Mouse (Mus musculus) neutrophil, adult 5-6 weeks (primary cell): ENCODE data around the gene Cass4. TPM values are rescaled to one million over a fixed set of nuclear protein-coding genes. Genes with fewer than 3 reads are reported as not detected.

Experiments used
- ATAC-seq: fragments of 151-379, 151-347 bp; 2 replicates; pipeline ENCODE4 v1.8.0; 2017; ENCODE audit warnings: mild to moderate bottlenecking, moderate TSS enrichment; ENCODE audit not compliant: insufficient number of reproducible peaks, poor library complexity, low FRiP score, severe bottlenecking; ENCODE audit errors: extremely low read depth
- total RNA-seq: library from RNA; stranded (forward); fragments of 200-1000 nt; gene quantifications from 2 replicates; pipeline ENCODE4 v1.2.3, GENCODE M21; 2017

Gene Cass4
- total RNA-seq, 1 experiment from 2014 or later = 30.7 TPM

DNA sequence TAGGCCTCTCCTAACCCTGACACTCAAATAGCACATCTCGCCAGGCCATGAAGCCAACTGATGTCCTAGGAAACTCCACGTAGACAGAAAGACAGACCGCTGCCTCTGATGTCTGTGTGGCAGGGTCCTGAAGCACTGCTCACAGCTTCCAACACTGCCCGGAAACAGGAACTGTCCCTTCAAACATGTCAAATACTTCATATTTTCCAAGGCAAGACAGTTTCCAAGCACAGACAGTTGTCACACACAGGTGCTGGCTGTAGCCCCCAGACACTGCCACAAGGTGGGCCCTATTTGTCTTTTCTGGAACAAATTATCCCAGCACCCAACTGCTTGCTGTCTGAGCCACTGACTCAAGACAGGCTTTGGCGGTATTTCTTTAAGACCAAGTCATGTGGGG is 24.6 kb downstream of the Cass4 start:
- ATAC-seq = no peak

DNA sequence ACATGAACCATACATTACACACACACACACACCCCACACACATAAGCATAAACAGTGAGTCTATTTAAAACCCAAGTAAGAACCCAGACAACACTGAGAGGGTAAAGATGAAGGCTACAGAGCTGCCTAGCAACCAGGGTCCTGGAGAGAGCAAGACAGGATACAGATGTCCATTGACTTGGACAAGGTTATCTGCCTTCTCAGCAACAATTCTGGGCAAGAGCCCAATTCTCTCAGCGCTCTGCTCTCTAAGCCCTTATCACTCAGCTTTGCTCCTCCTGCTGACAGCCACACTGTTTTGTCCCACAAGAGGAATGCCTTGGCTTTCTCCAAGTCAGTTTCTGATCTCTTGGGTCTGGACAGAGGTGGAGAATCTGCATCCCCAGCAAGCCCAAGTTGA is 37.0 kb downstream of the Cass4 start:
- no peak for ATAC-seq

DNA sequence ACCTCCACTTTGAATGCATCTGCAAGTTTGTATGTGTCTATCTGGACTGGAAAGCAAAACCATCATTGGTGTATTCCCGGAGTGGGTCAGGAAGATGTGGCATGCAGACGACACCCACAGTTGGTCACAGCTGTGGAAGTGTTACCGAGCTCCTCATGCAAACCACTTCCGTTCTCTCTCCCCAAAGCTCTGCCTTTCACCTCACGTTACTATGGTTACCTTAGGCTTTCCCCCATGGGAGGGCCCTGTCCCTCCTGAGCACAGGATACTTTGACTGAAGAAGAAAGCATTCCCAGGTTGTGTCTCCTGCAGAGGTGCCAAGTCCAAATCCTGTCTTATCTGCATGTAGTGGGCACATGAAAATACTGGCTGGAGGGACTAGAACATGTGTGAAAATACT is 40.2 kb downstream of the Cass4 start:
- peak; percentile 69 for ATAC-seq

DNA sequence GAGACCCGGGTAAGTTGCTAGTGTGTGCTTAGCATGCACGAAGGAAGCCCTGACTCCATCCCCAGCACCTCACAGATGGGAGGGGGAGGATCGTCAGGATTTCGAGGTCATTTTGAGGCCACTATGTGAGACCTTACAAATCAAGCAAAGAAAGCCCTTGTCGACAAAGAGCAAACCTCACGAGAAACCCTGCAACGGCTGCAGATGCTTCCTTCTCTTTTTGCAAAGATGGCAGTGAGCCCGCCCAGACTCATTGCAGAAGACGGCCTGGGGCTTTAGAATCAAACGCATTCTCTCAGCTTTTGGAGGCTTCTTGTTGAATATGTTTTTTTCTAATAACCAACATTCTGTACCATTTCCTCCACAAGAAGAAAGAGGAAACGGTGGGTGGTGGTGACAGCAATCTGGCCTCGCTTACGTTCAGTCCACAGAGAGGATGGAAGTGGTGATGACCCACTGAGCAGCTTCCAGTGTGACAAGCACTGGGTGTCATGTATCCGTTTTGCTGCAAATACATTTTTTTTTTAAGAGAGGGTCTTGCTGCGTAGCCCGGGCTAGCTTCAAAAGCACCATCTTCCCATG is 43.9 kb downstream of the Cass4 start:
- peak; percentile 40; the same call in 1 of the 2 replicates for ATAC-seq

DNA sequence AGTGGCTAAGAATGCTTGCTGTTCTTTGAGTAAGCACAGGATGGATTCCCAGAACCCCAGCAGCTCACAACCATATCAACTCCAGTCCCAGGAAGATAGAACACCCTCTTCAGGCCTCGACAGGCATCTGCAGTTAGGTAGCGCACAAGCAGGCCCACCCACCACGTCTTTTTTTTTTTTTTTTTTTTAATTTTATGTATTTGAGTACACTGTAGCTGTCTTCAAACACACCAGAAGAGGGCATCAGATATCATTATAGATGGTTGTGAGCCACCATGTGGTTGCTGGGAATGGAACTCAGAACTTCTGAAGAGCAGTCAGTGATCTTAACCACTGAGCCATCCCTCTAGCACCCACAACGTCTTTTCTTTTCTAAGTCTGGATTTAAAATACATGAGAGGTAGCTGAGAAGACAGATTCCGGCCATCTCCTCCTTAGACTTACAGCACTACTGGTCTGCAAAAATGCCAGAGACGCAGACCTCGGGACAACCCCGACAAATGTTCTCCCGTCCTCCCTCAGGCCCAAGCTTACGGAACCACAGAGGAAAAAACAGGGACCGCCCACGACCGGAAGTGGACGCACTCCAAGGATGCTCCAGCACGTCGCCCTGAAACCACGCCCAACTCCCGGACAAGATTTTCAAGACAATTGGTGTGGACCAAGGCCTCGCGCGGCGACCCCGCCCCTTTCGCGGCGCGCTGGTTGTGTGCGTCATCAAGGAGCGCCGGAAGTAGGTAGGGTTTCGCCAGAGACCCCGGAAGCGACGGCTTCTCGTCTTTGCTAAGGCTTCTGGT is 46.4 kb downstream of the Cass4 start, which contains the start of gene Rtf2:
Gene Rtf2, plus strand, starts transcription at position 714 of the 797 bp plus-strand sequence.
- peak; percentile 81 for ATAC-seq

DNA sequence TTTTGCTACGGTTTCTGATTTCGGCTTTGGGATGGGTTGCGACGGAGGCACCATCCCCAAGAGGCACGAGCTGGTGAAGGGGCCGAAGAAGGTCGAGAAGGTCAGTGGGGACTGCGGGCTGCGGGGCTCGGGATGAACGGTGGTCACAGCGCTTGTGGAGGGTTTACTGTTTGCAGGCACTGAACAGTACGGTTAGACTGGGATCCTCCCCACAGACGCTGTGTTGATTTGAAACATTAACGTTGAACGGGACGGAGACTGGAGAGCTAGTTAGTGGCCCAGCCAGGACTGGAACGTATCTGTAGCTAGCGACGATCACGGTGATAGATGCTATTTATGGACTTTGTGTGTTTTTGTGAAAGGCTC is 47.0 kb downstream of the Cass4 start:
- peak; percentile 4; the same call in 1 of the 2 replicates for ATAC-seq

DNA sequence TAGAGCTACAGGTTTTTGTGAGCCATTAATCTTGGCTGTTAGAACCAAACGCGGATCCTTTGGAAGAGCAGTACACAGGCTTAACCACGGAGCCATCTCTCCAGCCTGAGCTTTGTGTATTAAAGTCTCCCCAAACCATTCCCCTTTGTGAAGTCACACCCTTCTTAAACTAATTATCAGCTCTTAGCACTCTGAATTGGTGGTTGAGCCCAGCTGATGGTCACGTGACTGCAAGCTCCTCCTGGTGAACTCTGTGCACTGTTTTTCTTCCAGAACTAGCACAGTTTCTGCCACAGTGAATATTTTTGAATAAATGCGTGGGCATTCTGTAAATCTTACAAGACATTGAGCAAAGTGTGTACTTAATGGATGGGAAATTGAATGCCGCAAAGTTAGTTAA is 47.6 kb downstream of the Cass4 start:
- ATAC-seq = no peak

DNA sequence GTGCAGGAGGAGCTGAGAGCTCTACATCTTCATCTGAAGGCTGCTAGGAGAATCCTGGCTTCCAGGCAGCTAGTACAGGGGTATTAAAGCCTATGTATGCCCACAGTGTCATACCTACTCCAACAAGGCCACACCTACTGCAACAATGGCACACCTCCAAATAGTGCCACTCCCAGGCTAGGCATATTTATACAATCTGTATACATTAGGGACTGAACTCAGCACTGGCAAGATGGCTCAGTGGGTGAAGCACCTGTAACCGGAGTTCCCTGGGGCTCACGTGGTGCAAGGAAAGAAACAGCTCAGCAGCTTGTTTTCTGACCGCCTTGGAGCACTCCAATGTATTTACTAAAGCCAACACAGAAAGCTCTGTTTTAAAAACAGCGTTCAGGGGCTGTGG is 52.0 kb downstream of the Cass4 start:
- ATAC-seq = no peak

DNA sequence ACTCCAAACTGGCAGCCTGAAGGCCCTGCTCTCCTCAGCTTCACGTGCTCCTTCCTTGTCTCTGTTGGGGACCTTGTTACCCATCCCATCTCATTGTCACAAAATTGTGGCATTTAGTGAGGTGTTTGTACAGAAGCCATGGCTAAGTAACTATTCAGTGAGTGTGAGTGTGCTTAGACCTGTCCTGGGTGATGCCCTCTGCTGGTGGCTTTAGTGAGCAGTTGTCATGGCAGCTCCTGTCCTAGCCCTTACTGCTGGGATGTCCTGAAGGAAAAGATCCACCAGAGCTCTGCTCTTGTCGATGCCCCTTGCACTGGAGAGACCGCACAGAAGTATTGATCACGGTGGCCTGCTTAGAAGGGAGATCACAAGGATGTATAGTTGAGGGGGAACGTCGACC is 53.7 kb downstream of the Cass4 start:
- ATAC-seq = peak; percentile 62; the same call in 1 of the 2 replicates

DNA sequence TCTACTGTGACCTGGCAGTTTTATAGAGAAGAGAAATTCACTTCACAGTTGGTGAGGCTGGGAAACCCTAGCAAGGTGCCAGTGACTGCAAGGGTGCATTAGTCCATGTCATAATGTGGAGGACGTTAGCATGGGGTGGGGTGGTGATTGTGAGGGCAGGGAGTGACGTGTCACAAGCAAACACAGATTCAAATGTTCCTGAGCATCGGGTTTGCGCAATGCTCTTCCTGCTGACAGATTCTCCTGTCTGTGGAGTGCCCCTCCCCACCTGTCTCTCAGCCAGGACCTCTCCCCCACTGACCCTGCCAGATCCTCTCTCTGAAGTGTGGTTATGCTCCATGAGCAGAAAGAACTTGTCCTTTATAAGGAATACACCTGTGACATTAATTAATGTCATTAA is 54.7 kb downstream of the Cass4 start:
- ATAC-seq = no peak

DNA sequence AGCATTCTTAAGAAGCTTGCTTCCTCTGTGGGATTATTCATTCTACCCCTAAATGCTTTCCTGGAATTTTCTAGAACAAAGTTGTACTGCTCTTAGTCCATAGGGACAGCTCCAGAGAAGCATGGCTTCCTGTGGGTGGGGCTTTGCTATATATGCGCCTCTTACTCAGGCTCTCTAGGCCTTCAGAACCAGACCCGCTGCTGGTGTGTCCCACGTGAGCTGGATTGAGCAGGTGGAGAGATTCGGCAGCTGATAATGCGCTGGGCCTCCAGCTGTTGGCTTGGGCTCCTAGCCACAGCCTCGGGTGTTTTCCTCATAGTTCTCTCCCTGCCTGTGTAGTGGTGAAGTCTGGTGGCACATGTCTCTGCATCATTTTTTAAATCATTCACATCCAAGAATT is 57.0 kb downstream of the Cass4 start:
- ATAC-seq = no peak

DNA sequence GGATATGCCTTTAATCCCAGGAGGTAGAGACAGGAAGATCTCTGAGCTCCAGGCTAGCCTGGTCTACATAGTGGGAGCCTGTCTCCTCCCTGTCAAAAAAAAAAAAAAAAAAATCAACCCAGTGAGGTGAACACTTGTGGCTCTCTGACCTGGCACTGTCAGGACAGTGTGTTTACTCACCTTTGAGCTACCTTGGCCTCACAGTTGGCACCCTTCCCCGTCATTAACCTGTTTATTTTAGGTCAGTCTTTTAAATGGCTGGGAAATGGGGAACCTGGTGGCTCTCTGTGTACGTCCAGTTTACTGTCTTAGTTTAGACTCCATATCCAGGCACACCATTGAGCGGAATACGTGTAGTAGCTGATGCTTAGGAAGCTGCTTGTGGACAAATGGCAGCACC is 58.4 kb downstream of the Cass4 start:
- no peak for ATAC-seq

DNA sequence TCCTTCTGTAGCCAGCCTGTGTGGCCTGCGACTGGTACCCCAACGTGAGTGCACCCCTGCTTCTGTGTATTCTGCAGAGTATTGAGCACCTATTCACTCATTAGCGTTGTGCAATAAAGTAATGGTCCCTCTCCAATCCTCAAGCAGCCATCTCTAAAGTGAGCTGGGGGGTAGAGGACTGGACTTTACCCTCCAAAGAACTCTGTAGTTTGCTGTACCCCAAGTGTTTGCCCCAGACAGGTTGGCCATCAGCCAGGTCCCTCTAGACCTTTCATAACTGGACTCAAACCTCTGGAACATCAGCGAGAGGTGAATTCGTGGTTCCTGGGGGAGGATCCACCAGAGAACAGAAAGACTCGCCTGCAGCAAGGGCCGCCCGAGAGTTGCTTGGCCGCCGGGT is 58.9 kb downstream of the Cass4 start:
- ATAC-seq = no peak

DNA sequence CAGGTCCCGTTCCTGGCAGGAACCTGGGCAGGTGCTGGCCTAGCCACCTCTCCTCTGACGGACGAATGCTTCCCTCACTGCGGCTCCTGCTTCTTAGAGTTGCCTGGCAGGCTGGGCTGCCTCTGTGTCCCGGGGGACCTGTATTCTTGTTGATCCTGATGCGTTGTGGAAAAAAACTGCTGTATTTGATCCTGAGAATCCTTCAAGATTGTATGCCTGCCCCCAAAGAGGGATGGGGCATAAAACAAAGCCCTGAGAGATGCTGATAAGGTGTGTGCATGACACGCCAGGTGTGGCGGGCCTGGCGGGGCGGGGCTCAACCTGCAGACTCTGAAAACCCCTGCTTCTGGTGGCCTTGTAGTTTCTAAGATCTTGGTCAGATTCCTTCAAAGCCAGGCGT is 64.9 kb downstream of the Cass4 start, which contains the start of gene Gcnt7:
Gene Gcnt7, minus strand, starts transcription at position 101 of the 400 bp plus-strand sequence.
- no peak for ATAC-seq

DNA sequence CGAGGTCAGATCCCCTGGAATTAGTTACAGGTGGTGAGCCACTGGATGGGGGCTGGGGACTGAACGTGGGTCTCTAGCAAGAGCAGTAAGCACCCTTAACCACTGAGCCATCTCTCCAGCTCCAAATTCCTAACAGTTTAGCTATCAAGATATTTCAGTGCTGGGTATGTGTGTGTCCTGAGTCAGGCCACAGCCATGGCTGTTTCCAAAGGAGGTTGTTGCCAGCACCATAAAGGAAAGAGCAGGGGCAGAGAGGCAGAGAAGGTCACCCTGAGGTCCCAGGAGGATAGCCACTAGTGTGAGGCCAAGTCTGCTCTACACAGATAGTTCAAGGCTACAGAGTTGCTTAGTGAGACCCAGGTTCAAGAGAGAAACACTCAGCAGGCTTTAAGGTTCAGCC is 67.1 kb downstream of the Cass4 start:
- no peak for ATAC-seq

DNA sequence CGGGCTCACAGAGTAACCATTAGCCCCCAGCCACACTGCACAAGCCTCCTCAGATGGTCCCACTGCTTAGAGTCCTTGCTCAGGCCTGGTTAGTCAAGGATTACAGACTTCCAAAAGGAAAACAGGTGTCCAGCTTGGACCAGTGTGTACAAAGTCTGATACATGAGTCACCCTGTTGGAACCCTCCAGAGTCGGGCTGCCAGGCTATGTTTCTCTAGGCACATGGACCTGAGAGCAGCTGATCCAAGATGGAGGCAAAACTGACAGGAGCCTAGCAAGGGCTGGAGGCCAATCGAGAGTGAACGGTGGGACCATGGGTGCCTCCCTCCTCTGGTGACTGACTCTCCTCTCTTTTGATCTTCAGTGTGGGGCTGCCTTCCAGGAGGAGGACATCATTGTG is 69.2 kb downstream of the Cass4 start:
- no peak for ATAC-seq

DNA sequence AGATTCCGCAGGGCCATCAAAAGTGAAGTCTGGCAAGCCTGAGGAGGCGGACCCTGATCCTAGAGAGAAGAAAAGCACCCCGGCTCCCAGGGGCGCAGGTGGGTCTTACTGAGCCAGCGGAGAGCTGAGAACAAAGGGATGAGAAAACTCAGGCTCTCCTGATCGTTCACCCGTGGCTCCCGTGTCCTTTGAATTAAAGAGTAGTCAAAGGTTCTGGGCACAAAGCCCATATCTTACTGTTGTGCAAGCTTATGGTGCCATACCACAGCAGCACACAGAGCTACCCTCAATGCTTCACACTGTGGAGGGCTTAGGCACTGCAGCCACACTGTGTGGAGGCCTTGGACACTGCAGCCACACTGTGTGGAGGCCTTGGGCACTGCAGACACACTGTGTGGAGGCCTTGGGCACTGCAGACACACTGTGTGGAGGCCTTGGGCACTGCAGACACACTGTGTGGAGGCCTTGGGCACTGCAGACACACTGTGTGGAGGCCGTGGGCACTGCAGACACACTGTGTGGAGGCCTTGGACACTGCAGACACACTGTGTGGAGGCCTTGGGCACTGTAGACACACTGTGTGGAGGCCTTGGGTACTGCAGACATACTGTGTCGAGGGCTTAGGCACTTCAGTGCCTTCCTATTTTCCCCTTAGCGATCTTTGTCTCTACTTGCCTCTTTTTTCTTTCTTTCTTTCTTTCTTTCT is 73.0 kb downstream of the Cass4 start:
- no peak for ATAC-seq

DNA sequence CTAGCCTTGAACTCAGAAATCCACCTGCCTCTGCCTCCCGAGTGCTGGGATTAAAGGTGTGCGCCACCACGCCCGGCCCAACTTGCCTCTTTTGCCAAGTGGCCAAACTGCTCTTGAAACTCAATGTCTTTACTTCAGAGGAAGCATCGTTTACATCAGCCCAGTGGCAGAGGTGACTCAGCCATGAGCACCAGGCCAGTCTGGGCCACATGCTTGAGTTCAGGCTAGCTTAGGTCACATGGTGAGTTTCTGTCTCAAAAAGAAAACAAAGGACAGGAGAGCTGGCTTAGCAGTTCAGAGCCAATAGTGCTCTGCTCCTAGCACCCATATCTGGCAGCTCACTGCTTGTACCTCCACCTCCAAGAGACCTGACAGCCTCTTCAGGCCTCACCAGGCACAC is 73.6 kb downstream of the Cass4 start:
- no peak for ATAC-seq

DNA sequence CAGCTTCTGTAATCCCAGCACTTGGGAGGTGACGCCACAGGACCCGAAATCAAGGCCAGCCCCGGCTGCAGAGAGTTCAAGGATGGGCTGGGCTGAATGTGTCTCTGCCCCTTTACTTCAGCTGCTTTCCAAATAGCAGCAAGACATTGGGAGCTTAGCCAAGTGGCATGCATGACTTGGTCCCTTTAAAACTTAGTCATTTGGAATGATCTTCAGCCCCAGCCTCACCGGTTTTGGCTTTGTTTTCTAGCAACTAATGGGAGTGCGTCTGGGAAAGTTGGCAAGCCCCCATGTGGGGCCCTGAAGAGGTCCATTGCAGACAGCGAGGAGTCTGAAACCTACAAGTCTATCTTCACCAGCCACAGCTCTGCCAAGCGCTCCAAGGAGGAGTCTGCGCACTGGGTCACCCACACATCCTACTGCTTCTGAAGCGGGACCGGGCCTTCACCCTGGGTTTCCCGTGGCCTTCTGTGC is 74.8 kb downstream of the Cass4 start:
- no peak for ATAC-seq

DNA sequence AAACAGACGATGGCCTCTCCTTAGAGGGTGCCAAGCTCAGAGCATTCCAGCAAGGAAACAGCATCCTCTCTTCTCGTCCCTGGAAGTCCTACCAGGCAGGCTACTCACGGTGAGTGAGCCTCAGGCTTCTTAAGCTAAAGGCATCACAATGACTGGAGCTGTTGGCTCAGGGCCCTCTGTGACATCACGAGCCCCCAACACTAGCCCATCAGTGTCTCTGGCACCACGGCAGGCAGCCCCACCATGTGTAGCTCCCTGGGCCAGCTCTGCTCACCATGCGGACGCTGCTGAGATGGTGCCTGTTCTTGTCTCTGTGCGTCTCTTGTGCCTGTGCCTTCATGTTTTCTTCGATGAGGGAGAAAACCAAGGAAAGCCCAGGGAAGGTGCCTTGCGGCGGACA is 78.7 kb downstream of the Cass4 start, which contains the start of gene Fam209:
Gene Fam209, plus strand, starts transcription at position 203 of the 400 bp plus-strand sequence.
- no peak for ATAC-seq
